Mouse (Mus musculus) right cerebral cortex, adult 2 months (tissue): ENCODE measurements at regions not wholly inside any gene's neighbourhood (a gene's known extent, or its start where the extent isn't known, plus 50 kb on each side); places are given as distances from the start of the nearest gene placed in this dataset.
"Not testable (repeated sequence)": the region's sequence is repeated elsewhere in the genome, so short reads cannot be mapped to it uniquely, and the experiment has no call there.

Experiments used
- DNase-seq, 2 experiments: peaks; one replicate each; pipeline ENCODE4 v3.0.0; 2021 to 2022; ENCODE audit warnings: low spot score in 2 of 2

- DNase-seq, result peak in 1 of 2 experiments; percentile 51
Measured at GRCm38 (mm10) chr2:168424277-168425099, 143.0 kb upstream of the Kcng1 start.

- no peak for DNase-seq
Measured at GRCm38 (mm10) chr2:168423551-168423950, 142.0 kb upstream of the Kcng1 start.

- no peak for DNase-seq
Measured at GRCm38 (mm10) chr2:168415140-168415539, 133.6 kb upstream of the Kcng1 start.

GRCm38 (mm10) chr2:168414110-168414872 is 132.8 kb upstream of the Kcng1 start:
- DNase-seq, result no peak

- no peak for DNase-seq
Measured at GRCm38 (mm10) chr2:168412853-168413252, 131.3 kb upstream of the Kcng1 start.

- DNase-seq, result peak; percentile 64 to 67
Measured at GRCm38 (mm10) chr2:168402782-168403513, 121.4 kb upstream of the Kcng1 start.

GRCm38 (mm10) chr2:168399088-168399709 is 117.7 kb upstream of the Kcng1 start:
- DNase-seq, result no peak

GRCm38 (mm10) chr2:168396316-168396715 is 114.8 kb upstream of the Kcng1 start:
- DNase-seq, result no peak

GRCm38 (mm10) chr2:168393341-168393740 is 111.8 kb upstream of the Kcng1 start:
- no peak for DNase-seq

GRCm38 (mm10) chr2:168392171-168392570 is 110.6 kb upstream of the Kcng1 start:
- DNase-seq, result not testable (repeated sequence)

- DNase-seq, result peak; percentile 77 to 80
Measured at GRCm38 (mm10) chr2:168380606-168381005, 99.1 kb upstream of the Kcng1 start.

GRCm38 (mm10) chr2:168372356-168372755 is 90.8 kb upstream of the Kcng1 start:
- DNase-seq, result no peak

GRCm38 (mm10) chr2:168371245-168371644 is 89.7 kb upstream of the Kcng1 start:
- no peak for DNase-seq

GRCm38 (mm10) chr2:168359200-168359599 is 77.7 kb upstream of the Kcng1 start:
- DNase-seq, result no peak

GRCm38 (mm10) chr2:168358551-168358950 is 77.0 kb upstream of the Kcng1 start:
- DNase-seq, result peak; percentile 35 to 61

GRCm38 (mm10) chr2:168357815-168358214 is 76.3 kb upstream of the Kcng1 start:
- no peak for DNase-seq

- DNase-seq, result no peak
Measured at GRCm38 (mm10) chr2:168354397-168354796, 72.9 kb upstream of the Kcng1 start.

GRCm38 (mm10) chr2:168352626-168353025 is 71.1 kb upstream of the Kcng1 start:
- DNase-seq, result peak; percentile 80 to 86

- no peak for DNase-seq
Measured at GRCm38 (mm10) chr2:168352194-168352593, 70.7 kb upstream of the Kcng1 start.

- no peak for DNase-seq
Measured at GRCm38 (mm10) chr2:168345384-168345783, 63.8 kb upstream of the Kcng1 start.

- no peak for DNase-seq
Measured at GRCm38 (mm10) chr2:168343705-168344104, 62.2 kb upstream of the Kcng1 start.

GRCm38 (mm10) chr2:168338819-168339218 is 57.3 kb upstream of the Kcng1 start:
- DNase-seq, result no peak
